Mouse (Mus musculus) cortical plate, adult 2 months (tissue): Measurements from ENCODE around the gene Chka.

ENCODE experiments used
- CTCF ChIP-seq: fragments of 200-500 bp; IDR thresholded peaks from 2 replicates; pipeline ENCODE4 v1.5.1; 2011; ENCODE audit warnings: mild to moderate bottlenecking, control low read depth, low read length; ENCODE audit not compliant: insufficient read depth; ENCODE audit errors: extremely low read depth
- POLR2A ChIP-seq: fragments of 200-500 bp; IDR thresholded peaks from 2 replicates; pipeline ENCODE4 v1.6.1; 2011; ENCODE audit warnings: mild to moderate bottlenecking, low read length, control low read depth; ENCODE audit not compliant: insufficient read depth; ENCODE audit errors: extremely low read depth

DNA sequence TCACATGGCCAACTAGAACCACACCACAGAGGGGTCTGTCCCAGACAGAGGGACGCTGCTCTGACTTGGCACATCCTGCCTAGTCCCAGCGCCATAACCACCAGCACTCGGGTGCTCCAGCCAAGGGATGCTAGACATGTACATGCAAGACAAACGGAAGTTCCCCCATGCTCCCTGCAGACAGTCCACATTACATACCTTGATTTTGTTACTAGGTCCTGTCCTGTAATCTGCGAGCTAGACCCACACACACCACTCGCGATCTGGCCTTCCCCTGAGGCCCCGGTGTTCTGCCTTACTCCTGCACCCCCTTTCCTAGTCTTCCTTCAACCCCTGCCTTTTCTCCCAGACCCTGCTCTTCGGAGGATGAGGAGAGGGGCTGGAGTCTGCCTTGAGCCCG is 54.8 kb downstream of the Chka start:
- TF ChIP-seq CTCF (no peak), POLR2A (no peak)
